Mouse (Mus musculus): ENCODE measurements around the gene Ppp1r15b.

- TF ChIP-seq CTCF (IDR thresholded peaks at IDR 0.05; ENCODE audit: control insufficient read depth, insufficient read depth, insufficient read length) (no peak), MYOG (IDR thresholded peaks at IDR 0.05; ENCODE audit: control insufficient read depth, extremely low read depth, insufficient read length) (no peak), FOSL1 (IDR thresholded peaks at IDR 0.05; ENCODE audit: insufficient read depth, low read length, poor library complexity, severe bottlenecking) (no peak)
Measured at GRCm38 (mm10) chr1:133163820-133164431, 33.0 kb downstream of the Ppp1r15b start, which contains the start of gene Plekha6.

Measured in C2C12 (cell line).